Mouse (Mus musculus) heart, embryonic 13.5 days (tissue): ENCODE data around the gene Zfp820. TPM values are rescaled to one million over a fixed set of nuclear protein-coding genes. Genes with fewer than 3 reads are reported as not detected.
"Not testable (repeated sequence)": the region's sequence is repeated elsewhere in the genome, so short reads cannot be mapped to it uniquely, and the experiment has no call there.

Source experiments
- ATAC-seq: fragments of 200-750 bp; cut with Nextera tagmentation; 2 replicates; pipeline ENCODE4 v1.8.0; 2017; ENCODE audit warnings: moderate TSS enrichment; ENCODE audit not compliant: insufficient number of reproducible peaks, low FRiP score, low TSS enrichment; ENCODE audit errors: extremely low read depth
- H3K27ac ChIP-seq: fragments of 300-500 bp; sonication (generic); replicated peaks from 2 replicates; pipeline ENCODE4 v1.5.1; 2015; ENCODE audit warnings: moderate library complexity, mild to moderate bottlenecking, inconsistent platforms
- H3K27me3 ChIP-seq: fragments of 300-500 bp; sonication (generic); replicated peaks from 2 replicates; pipeline ENCODE4 v1.6.1; 2015; ENCODE audit warnings: mild to moderate bottlenecking, inconsistent platforms
- H3K36me3 ChIP-seq: fragments of 300-500 bp; sonication (generic); 2 replicates; pipeline ENCODE4 v1.6.1; 2015; ENCODE audit warnings: mild to moderate bottlenecking, inconsistent platforms
- H3K4me1 ChIP-seq: fragments of 300-500 bp; sonication (generic); 2 replicates; pipeline ENCODE4 v1.6.1; 2015; ENCODE audit warnings: inconsistent platforms
- H3K4me2 ChIP-seq: fragments of 300-500 bp; sonication (generic); 2 replicates; pipeline ENCODE4 v1.6.1; 2015; ENCODE audit warnings: inconsistent platforms, mild to moderate bottlenecking, moderate library complexity
- H3K4me3 ChIP-seq: fragments of 300-500 bp; sonication (generic); 2 replicates; pipeline ENCODE4 v1.5.1; 2015; ENCODE audit warnings: moderate library complexity, mild to moderate bottlenecking, inconsistent platforms
- H3K9ac ChIP-seq: fragments of 300-500 bp; sonication (generic); 2 replicates; pipeline ENCODE4 v1.6.1; 2015; ENCODE audit warnings: inconsistent platforms, mild to moderate bottlenecking, moderate library complexity
- H3K9me3 ChIP-seq: fragments of 300-500 bp; sonication (generic); 2 replicates; pipeline ENCODE4 v1.6.1; 2016; ENCODE audit warnings: inconsistent platforms
- WGBS: fragments of 180-500 bp; shearing (Covaris S2); methylation state at CpG from one replicate; pipeline ENCODE4 v1.1.7; 2015; ENCODE audit warnings: mixed read lengths; 5-methylcytosine and 5-hydroxymethylcytosine counted together
- polyA plus RNA-seq: library from polyadenylated mRNA; unstranded; fragments of >200 nt; fragmentation: Nextera tagmentation; extraction: Ambion mirVana; gene quantifications from 2 replicates; pipeline ENCODE4 v1.2.1, GENCODE M21; 2015

The Zfp820 gene
- 4.2 and 4.5 TPM in 2 replicates for polyA plus RNA-seq

DNA sequence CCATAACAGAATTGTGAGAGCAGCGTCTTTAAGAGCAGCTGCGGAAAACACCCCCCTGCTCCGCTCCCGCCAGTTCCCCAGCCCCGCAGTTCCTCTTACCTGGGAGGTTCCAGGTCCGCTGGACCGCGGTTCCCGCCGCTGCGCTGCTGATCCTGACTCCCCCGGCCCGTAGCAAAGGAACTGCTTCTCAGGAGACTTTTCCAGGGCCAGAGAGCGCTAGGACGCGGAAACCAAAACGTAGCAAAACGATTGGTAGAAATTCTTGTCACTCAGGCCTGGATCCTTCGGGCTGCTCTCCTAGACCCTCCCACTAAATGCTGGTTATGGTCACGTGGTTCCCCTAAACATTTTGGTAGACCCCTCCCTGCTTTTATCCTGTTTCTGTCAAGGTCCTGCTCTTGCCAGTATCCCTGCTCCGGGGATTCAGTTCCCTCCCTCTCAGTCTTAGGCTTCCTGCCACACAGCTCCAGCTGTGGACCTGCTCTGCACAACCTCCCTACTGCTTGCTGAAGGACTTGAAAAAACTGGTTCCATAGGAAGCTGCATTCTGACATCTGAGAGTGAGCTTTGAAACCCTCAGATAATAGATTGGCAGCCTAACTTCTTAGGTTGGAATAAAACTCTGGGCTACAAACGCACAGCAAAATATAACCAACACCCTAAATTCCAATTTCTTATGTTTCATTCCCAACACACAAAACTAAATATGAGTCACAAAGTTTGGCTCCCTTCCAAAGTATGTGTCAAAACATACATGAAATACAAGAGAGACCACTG lies at the start of gene Zfp820:
Zfp820 (minus strand) TSS at position 228 of the 777 bp plus-strand sequence.
- ATAC-seq: peak; percentile 85
- peak within 1 kb of the TSS; percentile 51 for H3K27ac ChIP-seq
- peak within 1 kb of the TSS; percentile 82 for H3K9ac ChIP-seq
- no peaks in the 10 kb centered on the region for H3K27me3 ChIP-seq
- H3K4me1 ChIP-seq: peaks cover 10% of the 10 kb centered on the region
- H3K4me3 ChIP-seq: peak within 1 kb of the TSS; percentile 65
- H3K9me3 ChIP-seq: no peaks in the 10 kb centered on the region
- no peaks in the 10 kb centered on the region for H3K36me3 ChIP-seq
- peak within 1 kb of the TSS; percentile 70 for H3K4me2 ChIP-seq
- 3% methylated on average over 22 of the region's 22 CpGs for whole genome bisulfite sequencing

- Histone ChIP-seq H3K4me3 (no peak overlapping the region), H3K9ac (no peak overlapping the region), H3K27ac (no peak overlapping the region), H3K9me3 (peaks cover 10% of the 10 kb centered on the region; the same call in 1 of the 2 replicates), H3K4me2 (no peak overlapping the region), H3K4me1 (no peaks in the 10 kb centered on the region), H3K27me3 (no peaks in the 10 kb centered on the region), H3K36me3 (no peaks in the 10 kb centered on the region)
- no peak for ATAC-seq
- 56% methylated on average over 1 of the region's 1 CpGs for WGBS
These were observed 25.7 kb upstream of the Zfp820 start for GRCm38 (mm10) chr17:21871256-21871655.

- not testable (repeated sequence) for ATAC-seq, H3K36me3 ChIP-seq, H3K27me3 ChIP-seq, H3K4me3 ChIP-seq, H3K9ac ChIP-seq, H3K9me3 ChIP-seq
- WGBS: 78% methylated on average over 8 of the region's 8 CpGs
- peak overlapping the region; percentile 51; the same call in 1 of the 2 replicates for H3K27ac ChIP-seq
- peaks cover 10% of the 10 kb centered on the region for H3K4me1 ChIP-seq
- peak overlapping the region; percentile 70 for H3K4me2 ChIP-seq
These were observed 680 bp upstream of the Zfp820 start for GRCm38 (mm10) chr17:21846322-21846582.

DNA sequence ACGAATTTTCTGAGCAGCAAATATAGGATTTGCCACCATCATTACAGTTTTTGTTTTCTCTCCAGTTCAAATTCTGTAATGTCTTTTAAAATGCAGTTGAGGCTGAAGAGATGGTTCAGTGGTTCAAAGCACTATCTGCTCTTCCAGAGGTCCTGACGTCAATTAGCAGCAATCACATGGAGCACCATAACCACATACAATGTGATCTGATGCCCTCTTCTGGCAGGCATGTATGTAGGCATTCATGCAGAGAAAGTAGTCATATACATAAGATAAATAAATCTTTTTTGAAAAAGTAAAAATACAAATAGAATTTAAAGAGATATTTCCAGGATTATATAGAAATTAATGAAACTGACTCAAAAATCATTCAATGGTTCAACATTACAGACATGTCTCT lies 7.1 kb downstream of the Zfp820 start:
- Histone ChIP-seq H3K4me3 (no peak overlapping the region), H3K36me3 (peaks cover 12% of the 10 kb centered on the region), H3K27ac (no peak overlapping the region), H3K4me1 (no peaks in the 10 kb centered on the region), H3K27me3 (no peaks in the 10 kb centered on the region), H3K9me3 (no peaks in the 10 kb centered on the region), H3K4me2 (no peak overlapping the region), H3K9ac (no peak overlapping the region)
- 49% methylated on average over 2 of the region's 2 CpGs for WGBS
- no peak for ATAC-seq

DNA sequence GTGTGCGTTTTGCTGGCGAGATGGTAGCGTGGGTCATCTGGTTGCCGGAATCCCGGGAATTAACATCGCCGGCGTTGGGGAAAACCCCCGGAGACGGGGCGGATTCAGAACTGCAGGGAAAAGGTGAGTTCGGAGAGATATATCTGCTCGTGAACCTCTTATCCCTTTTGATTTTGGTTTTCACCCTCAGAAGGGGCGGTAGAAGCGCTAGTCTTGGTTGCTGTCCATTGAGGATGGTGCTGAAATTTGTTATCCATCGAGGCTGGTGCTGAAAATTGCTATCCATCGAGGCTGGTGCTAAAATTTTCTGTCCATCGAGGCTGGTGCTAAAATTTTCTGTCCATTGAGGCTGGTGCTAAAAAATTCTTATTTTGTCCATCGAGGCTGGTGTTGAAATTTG lies 44.2 kb downstream of the Zfp820 start:
- H3K9me3 ChIP-seq, H3K4me3 ChIP-seq, H3K9ac ChIP-seq, H3K4me1 ChIP-seq, ATAC-seq, H3K27me3 ChIP-seq, H3K36me3 ChIP-seq, H3K4me2 ChIP-seq, H3K27ac ChIP-seq: not testable (repeated sequence)
- 46% methylated on average over 19 of the region's 19 CpGs for WGBS

- no peaks in the 10 kb centered on the region for H3K27me3 ChIP-seq
- peaks cover 7% of the 10 kb centered on the region; the same call in 1 of the 2 replicates for H3K9me3 ChIP-seq
- no peaks in the 10 kb centered on the region for H3K36me3 ChIP-seq
- no peak overlapping the region for H3K4me2 ChIP-seq
- no peak overlapping the region for H3K4me3 ChIP-seq
- H3K27ac ChIP-seq: no peak overlapping the region
- ATAC-seq: no peak
- H3K4me1 ChIP-seq: no peaks in the 10 kb centered on the region
- H3K9ac ChIP-seq: no peak overlapping the region
- 63% methylated on average over 4 of the region's 4 CpGs for WGBS
These were observed 53.3 kb downstream of the Zfp820 start for GRCm38 (mm10) chr17:21792256-21792655.

DNA sequence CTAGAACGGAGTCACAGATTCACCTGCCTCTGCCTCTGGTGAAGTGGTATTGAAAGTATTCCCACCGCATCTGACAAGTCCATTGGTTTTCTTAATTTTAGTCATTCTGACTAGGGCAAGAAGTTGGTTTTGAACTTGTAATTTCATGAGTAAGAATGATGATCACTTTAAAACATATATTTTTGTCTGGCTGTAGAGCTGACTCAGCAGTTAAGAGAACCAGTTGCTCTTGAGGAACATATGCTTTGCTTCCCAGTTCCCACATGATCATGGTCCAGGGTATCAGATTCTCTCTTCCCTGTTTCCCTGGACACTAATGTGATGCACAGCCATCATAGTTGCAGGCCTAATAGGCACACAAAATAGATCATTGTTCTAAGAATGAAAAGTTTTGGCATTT lies 75.2 kb downstream of the Zfp820 start:
- Histone ChIP-seq H3K4me2 (no peak overlapping the region), H3K4me3 (no peak overlapping the region), H3K27ac (no peak overlapping the region), H3K9ac (no peak overlapping the region), H3K27me3 (no peaks in the 10 kb centered on the region), H3K36me3 (no peaks in the 10 kb centered on the region), H3K4me1 (no peaks in the 10 kb centered on the region), H3K9me3 (no peaks in the 10 kb centered on the region; the same call in 1 of the 2 replicates)
- no peak for ATAC-seq
- WGBS: 75% methylated on average over 2 of the region's 2 CpGs

Other genes starting within 250 kb of the Zfp820 start
- 2.2 and 2.7 TPM in 2 replicates for gene Zfp983, start 195.1 kb downstream of the Zfp820 start, polyA plus RNA-seq
- gene Gm10226, start 153.9 kb downstream of the Zfp820 start, polyA plus RNA-seq: 2.3 and 4.2 TPM in 2 replicates
- gene Zfp760, start 138.0 kb downstream of the Zfp820 start, polyA plus RNA-seq: 6.4 and 6.5 TPM in 2 replicates
- gene Zfp229, start 115.0 kb downstream of the Zfp820 start, polyA plus RNA-seq: 4.0 TPM in 2 replicates
- 4.1 and 4.6 TPM in 2 replicates for gene Zfp995, start 64.2 kb upstream of the Zfp820 start, polyA plus RNA-seq
- gene Zfp942, start 116.7 kb upstream of the Zfp820 start, polyA plus RNA-seq: 10.5 and 12.7 TPM in 2 replicates
- 11.5 and 13.4 TPM in 2 replicates for gene Zfp943, start 116.8 kb upstream of the Zfp820 start, polyA plus RNA-seq